ENCODE assay signal across 8 mouse cellular contexts in genomic region chr12:112955800-112956199, GRCm38 (mm10). TPM values are rescaled to one million over a fixed set of nuclear protein-coding genes. Genes with fewer than 3 reads are reported as not detected.
DNase-seq lines count a peak whose midpoint lies in the region; ATAC-seq and TF ChIP-seq lines count a peak whose summit lies in the region.

No protein-coding gene starts in this region.

- no peak overlapping the region for H3K4me3 ChIP-seq in CH12.LX (replicated peaks in 1 of 3; ENCODE audit: low read depth in 2 of 3, low read length in 2 of 3, poor library complexity in 1 of 3)
- H3K4me3 ChIP-seq in embryonic facial prominence, embryonic 11.5 days (ENCODE audit: low read depth, low read length), result no peak overlapping the region
- no peak overlapping the region for H3K4me3 ChIP-seq in heart, embryonic 10.5 days
- no peak overlapping the region for H3K4me3 ChIP-seq in liver, embryonic 16.5 days (ENCODE audit: low read depth, low read length)

- H3K4me2 ChIP-seq in CH12.LX (ENCODE audit: insufficient read depth, low read depth, poor library complexity, severe bottlenecking), result no peak overlapping the region
- no peak overlapping the region for H3K4me2 ChIP-seq in embryonic facial prominence, embryonic 11.5 days (ENCODE audit: low read depth, low read length)
- H3K4me2 ChIP-seq in liver, embryonic 16.5 days (ENCODE audit: low read depth, low read length), result no peak overlapping the region

- no peak for TF ChIP-seq EP300 in CH12.LX (IDR thresholded peaks at IDR 0.05; ENCODE audit: low read length)

- peak; percentile 60 for DNase-seq in CH12.LX (ENCODE audit: extremely low read depth)
- peak; percentile 79 to 84 for DNase-seq in adrenal gland, postnatal 36 days
- DNase-seq in embryonic facial prominence, embryonic 11.5 days (ENCODE audit: low spot score), result peak; percentile 72
- DNase-seq in heart, embryonic 10.5 days (ENCODE audit: low spot score), result peak; percentile 88
- peak; percentile 80 to 87 for DNase-seq in kidney, postnatal 25 days
- peak; percentile 77 for DNase-seq in thymus, postnatal 14 days

- peak; percentile 37 for TF ChIP-seq RAD21 in CH12.LX (IDR thresholded peaks at IDR 0.05; ENCODE audit: low read depth, low read length)

- H3K9me3 ChIP-seq in CH12.LX (replicated peaks; ENCODE audit: low read length), result no peaks in the 10 kb centered on the region
- no peaks in the 10 kb centered on the region for H3K9me3 ChIP-seq in embryonic facial prominence, embryonic 11.5 days (replicated peaks; ENCODE audit: control insufficient read depth, low read length)
- H3K9me3 ChIP-seq in heart, embryonic 10.5 days, result no peaks in the 10 kb centered on the region
- no peaks in the 10 kb centered on the region for H3K9me3 ChIP-seq in liver, embryonic 16.5 days (replicated peaks; ENCODE audit: control insufficient read depth, low read length)

- H3K27me3 ChIP-seq in CH12.LX (replicated peaks), result peaks cover 6% of the 10 kb centered on the region
- H3K27me3 ChIP-seq in embryonic facial prominence, embryonic 11.5 days (ENCODE audit: control insufficient read depth, insufficient read depth, low read length), result no peaks in the 10 kb centered on the region
- H3K27me3 ChIP-seq in heart, embryonic 10.5 days (ENCODE audit: insufficient read depth, poor library complexity, severe bottlenecking), result no peaks in the 10 kb centered on the region
- peaks cover 17% of the 10 kb centered on the region for H3K27me3 ChIP-seq in liver, embryonic 16.5 days (ENCODE audit: control insufficient read depth, insufficient read depth, low read depth, low read length)

- no peak overlapping the region for H3K9ac ChIP-seq in CH12.LX (ENCODE audit: insufficient read depth, low read depth)
- no peak overlapping the region for H3K9ac ChIP-seq in embryonic facial prominence, embryonic 11.5 days (replicated peaks; ENCODE audit: low read length)
- no peak overlapping the region for H3K9ac ChIP-seq in liver, embryonic 16.5 days (ENCODE audit: low read depth, low read length)

- no peaks in the 10 kb centered on the region for H3K79me2 ChIP-seq in CH12.LX (replicated peaks; ENCODE audit: control insufficient read depth, extremely low read depth, insufficient read depth, poor library complexity, severe bottlenecking)

- peaks cover 0 to 1% of the 10 kb centered on the region in 2 experiments; a peak in 3 of 4 replicates for H3K4me1 ChIP-seq in CH12.LX (ENCODE audit: control insufficient read depth in 1 of 2, insufficient read depth in 2 of 2)
- no peaks in the 10 kb centered on the region; the same call in 1 of the 2 replicates for H3K4me1 ChIP-seq in embryonic facial prominence, embryonic 11.5 days (ENCODE audit: control insufficient read depth, insufficient read depth, low read length)
- H3K4me1 ChIP-seq in heart, embryonic 10.5 days, result peaks cover 54% of the 10 kb centered on the region
- peaks cover 3% of the 10 kb centered on the region for H3K4me1 ChIP-seq in liver, embryonic 16.5 days (ENCODE audit: control insufficient read depth, low read depth, low read length)

- TF ChIP-seq CTCF in CH12.LX (conservative IDR thresholded peaks at IDR 0.05 in 1 of 2, IDR thresholded peaks at IDR 0.05 in 1 of 2; ENCODE audit: low read depth in 2 of 2, low read length in 2 of 2), result peak; percentile 85 to 90

- WGBS in embryonic facial prominence, embryonic 11.5 days, result 33% methylated on average over 4 of the region's 4 CpGs
- WGBS in heart, embryonic 10.5 days, result 36% methylated on average over 4 of the region's 4 CpGs
- WGBS in liver, embryonic 16.5 days (ENCODE audit: insufficient replicate concordance), result 35% methylated on average over 4 of the region's 4 CpGs

- 0 out of 2 replicates have a peak, but pooled peaks have one; percentile 35 for ATAC-seq in embryonic facial prominence, embryonic 11.5 days (replicated peaks; ENCODE audit: insufficient number of reproducible peaks, low FRiP score, low TSS enrichment, low read depth)
- peak; percentile 61 for ATAC-seq in liver, embryonic 16.5 days (ENCODE audit: low read depth)
- peak; percentile 64 for ATAC-seq in neutrophil, adult 5-6 weeks (ENCODE audit: extremely low read depth, insufficient number of reproducible peaks, low FRiP score, poor library complexity, severe bottlenecking)

- H3K27ac ChIP-seq in CH12.LX (ENCODE audit: insufficient read depth, low read depth), result no peak overlapping the region
- H3K27ac ChIP-seq in embryonic facial prominence, embryonic 11.5 days (replicated peaks; ENCODE audit: low read depth, low read length), result no peak overlapping the region
- H3K27ac ChIP-seq in heart, embryonic 10.5 days, result no peak overlapping the region
- no peak overlapping the region for H3K27ac ChIP-seq in liver, embryonic 16.5 days (ENCODE audit: low read length)

- in situ Hi-C loops in CH12.LX (cut with MboI; ENCODE audit: low pct_ligation_motif_present, low pct_unique_long_range_greater_than_20kb, low sequenced_read_pairs), result no loop called here

- H3K36me3 ChIP-seq in CH12.LX (replicated peaks in 1 of 2; ENCODE audit: control insufficient read depth in 1 of 2, insufficient read depth in 1 of 2, low read length in 1 of 2), result peaks cover 14 to 53% of the 10 kb centered on the region in 2 experiments
- peaks cover 9% of the 10 kb centered on the region for H3K36me3 ChIP-seq in embryonic facial prominence, embryonic 11.5 days (replicated peaks; ENCODE audit: control insufficient read depth, insufficient read depth, low read depth, low read length)
- H3K36me3 ChIP-seq in heart, embryonic 10.5 days, result peaks cover 27% of the 10 kb centered on the region
- H3K36me3 ChIP-seq in liver, embryonic 16.5 days (ENCODE audit: control insufficient read depth, insufficient read depth), result peaks cover 7% of the 10 kb centered on the region

- TF ChIP-seq POLR2A in CH12.LX (IDR thresholded peaks at IDR 0.05; ENCODE audit: low read depth, low read length), result no peak

- dilution Hi-C loops in CH12.LX (cut with MboI; ENCODE audit: extremely low pct_ligation_motif_present, extremely low pct_unique_long_range_greater_than_20kb, low sequenced_read_pairs), result no loop called here

TF ChIP-seq in CH12.LX, 34 proteins besides CTCF, POLR2A, EP300 and RAD21 (continues in another document):
- TF ChIP-seq CHD1 (IDR thresholded peaks at IDR 0.05; ENCODE audit: low read depth, low read length), result no peak
- TF ChIP-seq E2F4 (IDR thresholded peaks at IDR 0.05; ENCODE audit: insufficient replicate concordance, low read depth, low read length), result no peak
- no peak for TF ChIP-seq UBTF (IDR thresholded peaks at IDR 0.05; ENCODE audit: low read depth, low read length)
- TF ChIP-seq JUN (IDR thresholded peaks at IDR 0.05; ENCODE audit: insufficient read depth, low read depth, low read length), result no peak
- 0 out of 2 replicates have a peak, but pooled peaks have one; percentile 8 for TF ChIP-seq NRF1 (IDR thresholded peaks at IDR 0.05; ENCODE audit: low read depth, low read length)

RNA-seq across cellular contexts. Expression of gene Nudt14, which starts 13.9 kb away (rescaled TPM):
- 15.9 and 23.9 TPM in 2 replicates for total RNA-seq in CH12.LX (2012; rRNA removed)
- total RNA-seq in CH12.LX (2014; rRNA removed), result 17.7 and 19.7 TPM in 2 replicates
- 20.0 and 20.7 TPM in 2 replicates for polyA plus RNA-seq in CH12.LX (2012; ENCODE audit: insufficient read length, low read depth)
- 10 to 100 TPM; 26.5 to 34.7 TPM for total RNA-seq in adrenal gland, postnatal 36 days (2021)
- 75.8 and 83.4 TPM in 2 replicates for polyA plus RNA-seq in embryonic facial prominence, embryonic 11.5 days (2014; fragmentation: Nextera tagmentation; extraction: Ambion mirVana)
- polyA plus RNA-seq in heart, embryonic 10.5 days (2016; fragmentation: Nextera tagmentation; extraction: Ambion mirVana), result 48.6 and 65.5 TPM in 2 replicates
- polyA plus RNA-seq in liver, embryonic 16.5 days (2015; fragmentation: Nextera tagmentation; extraction: Ambion mirVana), result 12.1 and 13.3 TPM in 2 replicates
- 4.2 and 4.7 TPM in 2 replicates for total RNA-seq in neutrophil, adult 5-6 weeks (2017)

RNA-seq across cellular contexts. Expression of gene Btbd6, which starts 20.5 kb away (rescaled TPM):
- total RNA-seq in CH12.LX (2012; rRNA removed), result 10.8 and 11.9 TPM in 2 replicates
- total RNA-seq in CH12.LX (2014; rRNA removed), result 4.3 and 5.6 TPM in 2 replicates
- polyA plus RNA-seq in CH12.LX (2012; ENCODE audit: insufficient read length, low read depth), result 8.0 and 9.9 TPM in 2 replicates
- total RNA-seq in adrenal gland, postnatal 36 days (2021), result 10 to 100 TPM; 15.5 to 23.7 TPM
- polyA plus RNA-seq in embryonic facial prominence, embryonic 11.5 days (2014; fragmentation: Nextera tagmentation; extraction: Ambion mirVana), result 19.0 and 19.7 TPM in 2 replicates
- polyA plus RNA-seq in heart, embryonic 10.5 days (2016; fragmentation: Nextera tagmentation; extraction: Ambion mirVana), result 22.3 and 23.6 TPM in 2 replicates
- 4.5 and 4.9 TPM in 2 replicates for polyA plus RNA-seq in liver, embryonic 16.5 days (2015; fragmentation: Nextera tagmentation; extraction: Ambion mirVana)
- 6.1 and 7.2 TPM in 2 replicates for total RNA-seq in neutrophil, adult 5-6 weeks (2017)

RNA-seq across cellular contexts. Expression of gene Jag2, which starts 26.2 kb away (rescaled TPM):
- total RNA-seq in CH12.LX (2012; rRNA removed), result 3.8 and 7.6 TPM in 2 replicates
- total RNA-seq in CH12.LX (2014; rRNA removed), result 0.34 and 0.69 TPM in 2 replicates
- polyA plus RNA-seq in CH12.LX (2012; ENCODE audit: insufficient read length, low read depth), result 0.59 and 0.80 TPM in 2 replicates
- 1 to 10 TPM; 4.3 to 6.5 TPM for total RNA-seq in adrenal gland, postnatal 36 days (2021)
- 3.5 and 5.7 TPM in 2 replicates for polyA plus RNA-seq in embryonic facial prominence, embryonic 11.5 days (2014; fragmentation: Nextera tagmentation; extraction: Ambion mirVana)
- polyA plus RNA-seq in heart, embryonic 10.5 days (2016; fragmentation: Nextera tagmentation; extraction: Ambion mirVana), result 2.0 and 3.6 TPM in 2 replicates
- 0.21 and 0.34 TPM in 2 replicates for polyA plus RNA-seq in liver, embryonic 16.5 days (2015; fragmentation: Nextera tagmentation; extraction: Ambion mirVana)
- 0.70 and 0.86 TPM in 2 replicates for total RNA-seq in neutrophil, adult 5-6 weeks (2017)

RNA-seq across cellular contexts. Expression of gene Brf1, which starts 44.7 kb away (rescaled TPM):
- total RNA-seq in CH12.LX (2012; rRNA removed) (30.8 and 31.2 TPM in 2 replicates), CH12.LX (2014; rRNA removed) (15.9 and 18.1 TPM in 2 replicates)
- 29.6 and 30.6 TPM in 2 replicates for polyA plus RNA-seq in CH12.LX (2012; ENCODE audit: insufficient read length, low read depth)
- total RNA-seq in adrenal gland, postnatal 36 days (2021), result 10 to 100 TPM; 42.9 to 49.6 TPM
- polyA plus RNA-seq in embryonic facial prominence, embryonic 11.5 days (2014; fragmentation: Nextera tagmentation; extraction: Ambion mirVana), result 48.5 and 50.8 TPM in 2 replicates
- polyA plus RNA-seq in heart, embryonic 10.5 days (2016; fragmentation: Nextera tagmentation; extraction: Ambion mirVana), result 35.3 and 41.5 TPM in 2 replicates
- polyA plus RNA-seq in liver, embryonic 16.5 days (2015; fragmentation: Nextera tagmentation; extraction: Ambion mirVana), result 22.8 and 25.7 TPM in 2 replicates
- total RNA-seq in neutrophil, adult 5-6 weeks (2017), result 104 and 124 TPM in 2 replicates

RNA-seq across cellular contexts. Expression of gene Pacs2, which starts 58.5 kb away (rescaled TPM):
- total RNA-seq in CH12.LX (2012; rRNA removed) (6.5 and 7.1 TPM in 2 replicates), CH12.LX (2014; rRNA removed) (2.4 and 3.1 TPM in 2 replicates)
- 7.0 and 8.2 TPM in 2 replicates for polyA plus RNA-seq in CH12.LX (2012; ENCODE audit: insufficient read length, low read depth)
- 10 to 100 TPM; 39.7 to 46.3 TPM for total RNA-seq in adrenal gland, postnatal 36 days (2021)
- 9.8 and 11.6 TPM in 2 replicates for polyA plus RNA-seq in embryonic facial prominence, embryonic 11.5 days (2014; fragmentation: Nextera tagmentation; extraction: Ambion mirVana)
- polyA plus RNA-seq in heart, embryonic 10.5 days (2016; fragmentation: Nextera tagmentation; extraction: Ambion mirVana), result 11.7 TPM in 2 replicates
- polyA plus RNA-seq in liver, embryonic 16.5 days (2015; fragmentation: Nextera tagmentation; extraction: Ambion mirVana), result 4.3 and 5.8 TPM in 2 replicates
- 17.2 and 23.0 TPM in 2 replicates for total RNA-seq in neutrophil, adult 5-6 weeks (2017)
